Comparison of ENCODE assay signal across 13 mouse cellular contexts in the genomic region with DNA sequence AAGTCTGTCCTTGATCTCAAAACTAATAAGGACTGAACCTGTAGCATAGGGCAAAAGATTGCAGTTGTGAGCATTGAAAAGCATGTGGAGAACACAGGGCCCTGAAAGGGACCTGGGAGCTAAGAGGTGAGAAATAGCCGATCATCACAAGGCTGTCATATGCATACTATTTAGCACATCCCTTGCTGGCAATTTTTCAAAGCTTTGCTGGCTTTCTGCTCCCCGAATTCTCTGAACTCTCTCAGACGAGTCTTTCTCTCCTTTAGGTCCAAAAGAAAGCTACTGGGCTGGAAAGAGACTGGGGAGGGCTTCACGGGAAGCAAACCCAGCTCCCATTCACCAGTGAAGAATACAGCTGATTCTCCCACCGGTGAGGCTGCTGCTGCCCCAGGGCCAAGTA. TPM values are rescaled to one million over a fixed set of nuclear protein-coding genes. Genes with fewer than 3 reads are reported as not detected.
A peak's percentile ranks its signal among the peaks of the same experiment; 100 is the strongest.
DNase-seq lines count a peak whose midpoint lies in the region; ATAC-seq lines count a peak whose summit lies in the region.
"Had no signal": no experiment of that assay in that cellular context is flagged by ENCODE, and none has a peak within 500 bp of the region (broad histone marks: within the 10 kb centered on the region; RNA-seq: fewer than 3 reads in every experiment).

No protein-coding gene starts in this region.

- ATAC-seq in forebrain, embryonic 14.5 days = peak; percentile 46
- ATAC-seq in limb, embryonic 12.5 days (ENCODE audit: insufficient number of reproducible peaks, insufficient read depth, low FRiP score, low TSS enrichment, low read depth) = no peak
- no peak for ATAC-seq in neural tube, embryonic 14.5 days (ENCODE audit: low read depth)
- ATAC-seq in liver, embryonic 11.5 days (replicated peaks; ENCODE audit: low FRiP score) = no peak
- ATAC-seq: intestine, postnatal 0 days; liver, postnatal 0 days had no signal

- no peaks in the 10 kb centered on the region for H3K27me3 ChIP-seq in forebrain, embryonic 14.5 days (replicated peaks; ENCODE audit: control insufficient read depth, insufficient read depth, low read length)
- peaks cover 41% of the 10 kb centered on the region for H3K27me3 ChIP-seq in limb, embryonic 12.5 days
- H3K27me3 ChIP-seq in neural tube, embryonic 14.5 days (ENCODE audit: control insufficient read depth, insufficient read depth, low read length) = no peaks in the 10 kb centered on the region
- H3K27me3 ChIP-seq in liver, embryonic 11.5 days (replicated peaks; ENCODE audit: control insufficient read depth, insufficient read depth, low read length) = peaks cover 10% of the 10 kb centered on the region

- H3K9me3 ChIP-seq in forebrain, embryonic 14.5 days (replicated peaks; ENCODE audit: control insufficient read depth, low read length) = no peaks in the 10 kb centered on the region
- H3K9me3 ChIP-seq in limb, embryonic 12.5 days = no peaks in the 10 kb centered on the region
- H3K9me3 ChIP-seq in neural tube, embryonic 14.5 days (ENCODE audit: control insufficient read depth, low read length) = no peaks in the 10 kb centered on the region
- H3K9me3 ChIP-seq in liver, embryonic 11.5 days (ENCODE audit: control insufficient read depth, low read length) = no peaks in the 10 kb centered on the region
- H3K9me3 ChIP-seq: heart, embryonic 13.5 days had no signal

- H3K4me3 ChIP-seq in forebrain, embryonic 14.5 days (ENCODE audit: low read depth, low read length) = no peak overlapping the region
- H3K4me3 ChIP-seq in limb, embryonic 12.5 days (replicated peaks) = no peak overlapping the region
- H3K4me3 ChIP-seq in neural tube, embryonic 14.5 days (ENCODE audit: low read depth, low read length) = no peak overlapping the region
- no peak overlapping the region for H3K4me3 ChIP-seq in liver, embryonic 11.5 days (ENCODE audit: low read depth, low read length)
- H3K4me3 ChIP-seq: heart, embryonic 13.5 days had no signal

- peak overlapping the region; percentile 29; the same call in 1 of the 2 replicates for H3K9ac ChIP-seq in forebrain, embryonic 14.5 days (ENCODE audit: low read length)
- H3K9ac ChIP-seq in limb, embryonic 12.5 days (replicated peaks) = 0 out of 2 replicates have a peak overlapping the region, but pooled peaks have one; percentile 1
- H3K9ac ChIP-seq in neural tube, embryonic 14.5 days (replicated peaks; ENCODE audit: low read depth, low read length) = no peak overlapping the region
- no peak overlapping the region for H3K9ac ChIP-seq in liver, embryonic 11.5 days (ENCODE audit: low read depth, low read length)
- H3K9ac ChIP-seq: heart, embryonic 13.5 days; liver, postnatal 0 days had no signal

- peaks cover 15% of the 10 kb centered on the region for H3K4me1 ChIP-seq in forebrain, embryonic 14.5 days (ENCODE audit: control insufficient read depth, insufficient read depth, low read length)
- peaks cover 18% of the 10 kb centered on the region for H3K4me1 ChIP-seq in limb, embryonic 12.5 days (replicated peaks)
- H3K4me1 ChIP-seq in neural tube, embryonic 14.5 days (ENCODE audit: control insufficient read depth, insufficient read depth, low read length) = 0 out of 2 replicates have a peak, but pooled peaks cover 6% of the 10 kb centered on the region
- H3K4me1 ChIP-seq in liver, embryonic 11.5 days (replicated peaks; ENCODE audit: control insufficient read depth, insufficient read depth, low read length) = no peaks in the 10 kb centered on the region
- H3K4me1 ChIP-seq: heart, embryonic 13.5 days had no signal

- DNase-seq in cerebellum, postnatal 14 days = peak; percentile 40 to 56
- no peak for DNase-seq in cerebellum, adult 11-12 months
- DNase-seq in forebrain, embryonic 14.5 days (ENCODE audit: low spot score) = peak; percentile 60
- DNase-seq in liver, embryonic 11.5 days (ENCODE audit: low spot score) = no peak
- no peak for DNase-seq in adrenal gland, postnatal 14 days
- DNase-seq in right cerebral cortex, postnatal 14 days = no peak
- DNase-seq: B cell, adult 2 months; liver, postnatal 0 days; thymus, postnatal 36 days had no signal

- WGBS in forebrain, embryonic 14.5 days = 29% methylated on average over 5 of the region's 5 CpGs
- 52% methylated on average over 5 of the region's 5 CpGs for WGBS in limb, embryonic 12.5 days
- 27% methylated on average over 5 of the region's 5 CpGs for WGBS in neural tube, embryonic 14.5 days
- WGBS in liver, embryonic 11.5 days = 67% methylated on average over 5 of the region's 5 CpGs

- peak overlapping the region; percentile 23 for H3K4me2 ChIP-seq in forebrain, embryonic 14.5 days (ENCODE audit: low read length)
- no peak overlapping the region for H3K4me2 ChIP-seq in limb, embryonic 12.5 days
- H3K4me2 ChIP-seq in neural tube, embryonic 14.5 days (ENCODE audit: low read depth, low read length) = no peak overlapping the region
- H3K4me2 ChIP-seq in liver, embryonic 11.5 days = no peak overlapping the region
- H3K4me2 ChIP-seq: heart, embryonic 13.5 days had no signal

- H3K36me3 ChIP-seq in forebrain, embryonic 14.5 days (ENCODE audit: control insufficient read depth, insufficient read depth, low read length) = no peaks in the 10 kb centered on the region
- H3K36me3 ChIP-seq in limb, embryonic 12.5 days = peaks cover 27% of the 10 kb centered on the region; the same call in 1 of the 2 replicates
- H3K36me3 ChIP-seq in neural tube, embryonic 14.5 days (ENCODE audit: control insufficient read depth, insufficient read depth, low read length) = no peaks in the 10 kb centered on the region
- no peaks in the 10 kb centered on the region for H3K36me3 ChIP-seq in liver, embryonic 11.5 days (ENCODE audit: control insufficient read depth, insufficient read depth, low read length)

- peak overlapping the region; percentile 95 for H3K27ac ChIP-seq in forebrain, embryonic 14.5 days (ENCODE audit: low read depth, low read length)
- H3K27ac ChIP-seq in limb, embryonic 12.5 days = peak overlapping the region; percentile 72
- peak overlapping the region; percentile 73 for H3K27ac ChIP-seq in neural tube, embryonic 14.5 days (ENCODE audit: low read depth, low read length)
- no peak overlapping the region for H3K27ac ChIP-seq in liver, embryonic 11.5 days (ENCODE audit: low read depth, low read length)
- H3K27ac ChIP-seq: heart, embryonic 13.5 days had no signal

RNA-seq across cellular contexts. Expression of a gene that starts 11.2 kb away (rescaled TPM):
- polyA plus RNA-seq in forebrain, embryonic 14.5 days (2014; fragmentation: Nextera tagmentation; extraction: Ambion mirVana) = 9.6 and 11.0 TPM in 2 replicates
- polyA plus RNA-seq in limb, embryonic 12.5 days (2016; fragmentation: Nextera tagmentation; extraction: Ambion mirVana) = 3.1 and 3.2 TPM in 2 replicates
- 3.3 and 3.9 TPM in 2 replicates for polyA plus RNA-seq in neural tube, embryonic 14.5 days (2014; fragmentation: Nextera tagmentation; extraction: Ambion mirVana)
- polyA plus RNA-seq in liver, embryonic 11.5 days (2014; fragmentation: Nextera tagmentation; extraction: Ambion mirVana) = 0.34 and 0.47 TPM in 2 replicates
- 7.8 and 11.4 TPM in 2 replicates for total RNA-seq in adrenal gland, postnatal 14 days (2021)

RNA-seq across cellular contexts. Expression of a gene that starts 36.9 kb away (rescaled TPM):
- polyA plus RNA-seq in forebrain, embryonic 14.5 days (2014; fragmentation: Nextera tagmentation; extraction: Ambion mirVana) = 59.3 and 79.6 TPM in 2 replicates
- 69.9 and 73.6 TPM in 2 replicates for polyA plus RNA-seq in limb, embryonic 12.5 days (2016; fragmentation: Nextera tagmentation; extraction: Ambion mirVana)
- polyA plus RNA-seq in neural tube, embryonic 14.5 days (2014; fragmentation: Nextera tagmentation; extraction: Ambion mirVana) = 65.6 and 71.6 TPM in 2 replicates
- polyA plus RNA-seq in liver, embryonic 11.5 days (2014; fragmentation: Nextera tagmentation; extraction: Ambion mirVana) = 75.7 and 82.0 TPM in 2 replicates
- 68.7 and 82.7 TPM in 2 replicates for total RNA-seq in adrenal gland, postnatal 14 days (2021)

Comparison
In these comparisons a context has a peak if more than half of its experiments do, and no peak if none do; other contexts are left out.
1. DNase-seq: peak in cerebellum, postnatal 14 days (2 of 2) and forebrain, embryonic 14.5 days (single experiment); none in cerebellum, adult 11-12 months (single experiment), liver, embryonic 11.5 days (single experiment), adrenal gland, postnatal 14 days (single experiment) and right cerebral cortex, postnatal 14 days (single experiment).
2. H3K9ac ChIP-seq: peak in forebrain, embryonic 14.5 days (single experiment) and limb, embryonic 12.5 days (single experiment); none in neural tube, embryonic 14.5 days (single experiment) and liver, embryonic 11.5 days (single experiment).